Mouse (Mus musculus) left cerebral cortex, postnatal 4 days (tissue): ENCODE data around the gene Armc3. TPM values are rescaled to one million over a fixed set of nuclear protein-coding genes. Genes with fewer than 3 reads are reported as not detected.

Experiments
- DNase-seq: peaks from one replicate; pipeline ENCODE4 v3.0.0-alpha.2; 2022
- intact Hi-C: fragments of 180-260 bp; cut with DNase I; formaldehyde crosslinking; loops from one replicate; pipeline ENCODE4 v1.15.1; 2025
- total RNA-seq, 2 experiments: library from RNA; stranded (reverse); gene quantifications; 2 replicates each; pipeline ENCODE4 v1.2.3; 2021

Gene Armc3
- total RNA-seq, 2 experiments from 2014 or later = 0.96 to 1.1 TPM

DNA sequence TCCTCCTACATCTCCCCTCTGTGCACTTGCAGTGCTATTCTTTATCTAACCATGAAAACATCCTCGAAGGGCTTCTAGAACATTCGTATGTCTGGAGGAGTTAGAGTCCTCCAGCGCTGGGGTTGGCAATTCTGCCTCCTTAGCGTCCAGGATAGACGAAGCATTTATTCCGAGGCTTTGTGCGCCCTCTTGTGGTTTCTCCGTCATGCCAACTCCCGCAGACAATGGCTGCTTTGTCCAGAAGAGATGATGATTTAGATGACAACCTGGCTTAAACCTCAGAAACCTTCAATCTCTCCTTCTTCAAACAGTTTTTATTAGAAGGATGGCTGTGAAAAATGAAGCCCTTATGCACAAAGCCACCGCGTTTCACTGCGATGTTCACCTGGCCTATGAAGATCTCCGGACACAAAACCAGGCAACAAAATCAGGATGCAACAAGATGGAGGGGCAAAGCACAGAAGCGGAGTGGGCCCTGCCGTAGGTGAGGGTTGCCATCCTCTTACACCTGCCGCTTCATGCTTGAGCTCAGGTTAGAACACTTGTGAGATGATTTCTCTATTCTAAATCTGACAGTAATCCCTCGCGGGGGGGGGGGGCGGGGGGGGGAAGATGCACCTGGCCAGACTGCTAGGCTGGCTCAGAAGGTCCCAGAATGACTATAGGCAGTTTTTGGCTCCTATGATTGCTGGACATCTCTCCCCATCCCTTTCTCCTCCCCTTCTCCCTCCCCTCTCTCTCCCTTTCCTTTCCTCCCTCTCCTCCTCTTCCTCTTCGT lies 145.7 kb downstream of the Armc3 start:
- intact Hi-C loops = loop anchor here (10.0 kb wide), 2 partner anchors 480 to 950 kb away; partner anchors contain the start of gene Dnajc1
- DNase-seq = peak; percentile 93

- intact Hi-C loops = loop anchor here (10.0 kb wide), 2 partner anchors 481 to 951 kb away; partner anchors contain the start of gene Dnajc1
- DNase-seq = no peak
Measured at GRCm38 (mm10) chr2:19345414-19345964, 146.4 kb downstream of the Armc3 start.

DNA sequence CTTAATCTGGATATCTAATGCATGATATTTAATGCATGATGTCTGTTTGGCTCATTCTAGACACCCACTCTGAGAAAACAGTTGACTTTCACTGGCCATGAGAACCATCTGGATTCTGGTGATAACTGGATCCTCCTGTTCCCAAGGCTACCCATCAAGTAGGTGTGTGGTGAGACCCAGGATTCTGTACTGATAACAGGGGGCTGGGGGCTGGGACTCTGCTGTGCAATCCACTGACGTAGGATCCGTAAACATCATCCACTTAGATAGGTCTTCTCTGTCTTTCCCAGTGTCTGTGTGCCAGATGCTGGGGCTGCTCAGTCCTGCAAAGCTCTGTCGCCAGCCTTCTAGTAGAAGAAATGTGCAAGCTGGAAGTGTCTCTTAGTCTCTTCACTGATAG lies 149.4 kb downstream of the Armc3 start:
- intact Hi-C loops = loop anchor here (10.0 kb wide), 2 partner anchors 484 to 954 kb away; partner anchors contain the start of gene Dnajc1
- DNase-seq = no peak

- no peak for DNase-seq
- intact Hi-C loops = no loop called here
Measured at GRCm38 (mm10) chr2:19350167-19350566, 151.1 kb downstream of the Armc3 start.

DNA sequence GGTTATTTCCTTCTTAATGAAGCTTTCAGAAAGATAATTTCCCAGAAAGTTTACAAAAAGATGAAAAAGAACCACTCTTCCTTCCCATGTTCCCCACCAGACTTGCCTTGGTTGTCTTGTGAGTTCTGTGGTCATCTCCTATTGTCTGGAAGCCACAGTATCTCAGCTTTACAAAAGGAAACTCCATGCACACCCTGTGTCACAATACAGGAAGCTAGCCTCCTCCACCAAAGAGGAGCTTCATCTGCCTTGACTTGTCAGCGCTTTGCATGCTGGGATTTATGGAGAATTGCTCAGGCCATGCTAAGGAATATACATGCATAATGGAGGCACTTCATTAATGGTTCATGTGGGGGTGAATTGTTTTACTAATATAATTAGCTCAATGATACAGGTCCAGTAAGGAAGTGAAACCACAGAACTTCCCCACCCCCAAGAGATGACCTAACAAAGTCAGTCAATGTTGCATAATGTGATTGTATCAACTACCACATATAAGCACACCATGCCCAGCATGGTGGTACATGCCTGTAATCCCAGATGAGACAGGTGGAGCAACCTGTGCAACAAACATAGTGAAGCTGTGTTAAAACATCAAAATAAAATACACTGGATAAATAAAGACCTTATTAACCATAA lies 152.6 kb downstream of the Armc3 start:
- no peak for DNase-seq
- intact Hi-C loops = no loop called here

DNA sequence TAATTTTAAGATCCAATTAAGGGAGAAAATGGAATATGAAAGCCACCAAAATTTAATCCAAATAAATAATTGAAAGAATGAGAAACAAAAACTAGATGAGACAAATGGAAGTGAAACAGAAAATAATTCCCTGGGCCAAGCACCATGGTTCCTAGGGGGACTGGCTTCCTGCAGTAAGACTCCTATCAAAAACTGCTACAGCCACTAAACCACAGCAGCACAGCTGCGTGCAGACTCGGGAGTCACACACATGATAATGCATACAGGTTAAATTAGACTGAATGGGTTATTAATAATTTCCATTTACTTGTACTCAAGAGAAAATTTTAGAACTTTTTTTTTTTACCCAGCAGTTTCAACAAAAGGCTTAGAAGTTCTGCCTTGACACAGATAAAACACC lies 154.1 kb downstream of the Armc3 start:
- intact Hi-C loops = no loop called here
- DNase-seq = no peak

Other genes starting within 250 kb of the Armc3 start
- 10 to 100 TPM; 34.3 to 44.2 TPM for gene Pip4k2a, start 201.2 kb upstream of the Armc3 start, total RNA-seq
- gene 4930426L09Rik, start 201.0 kb upstream of the Armc3 start, total RNA-seq = under 1 TPM; 0.64 to 0.86 TPM
- gene Msrb2, start 172.1 kb downstream of the Armc3 start, total RNA-seq = 1 to 10 TPM; 5.9 to 7.3 TPM
- gene Ptf1a, start 246.4 kb downstream of the Armc3 start, total RNA-seq = not detected